Mouse (Mus musculus): ENCODE results near the gene Clhc1. TPM values are rescaled to one million over a fixed set of nuclear protein-coding genes. Genes with fewer than 3 reads are reported as not detected.

Gene Clhc1
- total RNA-seq, 4 experiments from 2014 or later = not detected

Other genes starting within 250 kb of the Clhc1 start
- 1 to 10 TPM; 1.4 to 2.9 (median 1.5) TPM for gene Ccdc88a, start 174.3 kb upstream of the Clhc1 start, total RNA-seq (2022)
- gene Prorsd1, start 32.9 kb upstream of the Clhc1 start, total RNA-seq (2022) = 10 to 100 TPM; 22.5 to 27.0 (median 23.8) TPM
- gene Mtif2, start 21.5 kb upstream of the Clhc1 start, total RNA-seq (2022) = 10 to 100 TPM; 20.3 to 25.4 (median 24.8) TPM
- 100 to 1,000 TPM; 401 to 487 (median 425) TPM for gene Rps27a, start 159 bp downstream of the Clhc1 start, total RNA-seq (2022)
- 100 to 1,000 TPM; 621 to 893 (median 770) TPM for gene Rtn4, start 145.0 kb downstream of the Clhc1 start, total RNA-seq (2022)